Mouse (Mus musculus) left cerebral cortex, postnatal 25 days (tissue): Measurements from ENCODE around the gene Ddx54. TPM values are rescaled to one million over a fixed set of nuclear protein-coding genes. Genes with fewer than 3 reads are reported as not detected.

ENCODE experiments used
- DNase-seq, 2 experiments: peaks; one replicate each; pipeline ENCODE4 v3.0.0; 2022; ENCODE audit warnings: low spot score in 2 of 2, mixed read lengths in 1 of 2
- intact Hi-C: fragments of 180-260 bp; cut with DNase I; formaldehyde crosslinking; loops from one replicate; pipeline ENCODE4 v1.15.1; 2025
- total RNA-seq, 2 experiments: library from RNA; stranded (reverse); gene quantifications; 2 replicates each; pipeline ENCODE4 v1.2.3; 2021

Ddx54 gene
- total RNA-seq, 2 experiments from 2014 or later: 38.7 to 39.6 TPM

DNA sequence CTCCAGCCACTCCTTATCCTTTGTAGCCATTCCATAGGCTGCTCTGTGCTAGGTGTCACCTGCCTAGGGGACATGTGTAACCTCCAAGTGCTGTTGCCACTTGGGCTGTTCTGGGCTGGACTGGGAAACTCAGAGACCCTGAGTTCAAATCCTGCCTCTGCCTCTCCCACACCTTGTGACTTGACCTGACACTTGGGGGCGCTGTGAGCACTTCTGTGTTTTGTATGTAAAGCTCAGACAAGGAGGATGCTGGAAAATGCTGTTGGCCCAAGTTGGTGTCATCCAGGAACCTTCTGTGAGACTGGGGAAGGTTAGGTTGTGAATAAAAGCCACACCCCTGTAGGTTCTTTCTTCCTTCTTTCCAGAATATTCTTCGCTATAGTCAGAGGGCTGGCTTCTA lies 52.3 kb downstream of the Ddx54 start:
- DNase-seq: no peak
- intact Hi-C loops: no loop called here

DNA sequence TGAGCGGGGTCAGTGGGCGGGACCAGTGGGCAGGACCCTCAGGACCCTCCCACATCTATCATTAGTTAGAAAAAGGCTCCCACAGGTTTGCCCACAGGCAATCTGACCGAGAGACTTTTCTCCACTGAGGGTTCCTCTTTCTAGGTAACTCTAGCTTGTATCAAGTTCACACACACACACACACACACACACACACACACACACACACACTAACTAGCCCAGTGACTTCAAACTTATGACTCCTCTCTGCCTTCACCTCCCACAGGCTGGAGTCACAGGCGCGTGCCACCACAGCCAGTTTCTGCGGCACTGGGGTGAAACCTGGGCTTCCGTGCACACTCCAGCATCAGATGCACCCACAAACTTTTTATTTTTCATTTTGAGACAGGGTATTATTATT lies 56.2 kb downstream of the Ddx54 start:
- DNase-seq: no peak
- intact Hi-C loops: no loop called here

DNA sequence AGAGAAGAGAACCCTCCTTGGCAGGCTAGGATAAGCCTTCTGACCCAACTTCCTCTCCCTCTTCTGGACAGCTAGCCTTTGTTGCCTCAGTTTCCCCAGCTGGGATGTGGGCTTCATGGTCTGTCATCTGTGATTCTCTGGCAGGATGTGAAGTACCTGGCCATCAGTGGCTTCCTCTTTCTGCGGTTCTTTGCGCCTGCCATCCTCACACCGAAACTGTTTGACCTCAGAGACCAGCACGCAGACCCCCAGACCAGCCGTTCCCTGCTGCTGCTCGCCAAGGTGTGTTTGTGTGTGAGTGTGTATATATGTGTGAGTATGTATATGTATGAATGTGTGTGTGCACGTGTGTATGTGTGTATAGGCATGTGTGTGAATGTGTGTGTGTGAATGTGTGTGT lies 57.6 kb downstream of the Ddx54 start:
- intact Hi-C loops: loop anchor here (10.0 kb wide), 1 partner anchor 165 kb away; the partner anchor contains the start of gene Plbd2
- DNase-seq: no peak

DNA sequence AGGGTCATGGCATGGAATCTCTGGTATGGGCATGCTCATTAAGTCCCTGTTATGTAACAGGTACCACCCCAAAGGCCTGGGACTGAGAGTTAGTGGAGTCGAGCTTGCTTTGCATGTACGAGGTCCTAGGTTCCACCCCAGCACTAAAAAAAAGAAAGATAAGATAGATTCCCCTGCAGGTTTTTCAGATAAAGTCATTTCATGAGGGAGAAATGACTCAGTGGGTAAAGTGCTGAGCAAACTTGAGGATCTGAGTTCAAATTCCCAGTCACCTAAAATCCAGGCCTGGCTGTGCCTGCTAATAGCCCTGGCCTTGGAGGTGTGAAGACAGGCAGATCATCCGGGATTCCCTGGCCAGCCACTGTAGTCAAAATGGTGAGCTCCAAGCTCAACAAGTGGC lies 59.3 kb downstream of the Ddx54 start:
- DNase-seq: no peak
- intact Hi-C loops: loop anchor here (10.0 kb wide), 1 partner anchor 167 kb away; the partner anchor contains the start of gene Plbd2

DNA sequence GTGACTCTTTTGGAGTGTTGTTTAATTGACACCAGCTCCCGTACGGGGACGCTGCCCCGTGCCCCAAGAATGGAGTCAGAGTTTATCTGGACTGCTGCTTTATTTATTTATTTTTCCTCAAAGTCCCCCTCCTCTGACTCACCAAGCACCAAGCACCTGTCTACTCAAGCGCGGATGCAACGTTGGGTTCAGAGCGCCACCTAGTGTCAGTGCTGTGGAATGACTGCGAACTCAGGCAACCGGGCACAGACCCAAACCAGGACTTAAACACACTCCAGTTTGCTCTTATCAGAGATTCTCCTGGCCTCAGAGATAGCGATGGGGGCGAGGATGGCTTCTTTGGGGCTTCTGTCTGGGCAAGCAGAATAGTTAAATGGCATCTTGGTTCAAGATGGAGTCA lies 61.1 kb downstream of the Ddx54 start:
- intact Hi-C loops: loop anchor here (1.0 to 10.0 kb wide), 2 partner anchors 53 to 169 kb away; partner anchors contain the start of gene Plbd2
- DNase-seq: peak; percentile 65 to 82

DNA sequence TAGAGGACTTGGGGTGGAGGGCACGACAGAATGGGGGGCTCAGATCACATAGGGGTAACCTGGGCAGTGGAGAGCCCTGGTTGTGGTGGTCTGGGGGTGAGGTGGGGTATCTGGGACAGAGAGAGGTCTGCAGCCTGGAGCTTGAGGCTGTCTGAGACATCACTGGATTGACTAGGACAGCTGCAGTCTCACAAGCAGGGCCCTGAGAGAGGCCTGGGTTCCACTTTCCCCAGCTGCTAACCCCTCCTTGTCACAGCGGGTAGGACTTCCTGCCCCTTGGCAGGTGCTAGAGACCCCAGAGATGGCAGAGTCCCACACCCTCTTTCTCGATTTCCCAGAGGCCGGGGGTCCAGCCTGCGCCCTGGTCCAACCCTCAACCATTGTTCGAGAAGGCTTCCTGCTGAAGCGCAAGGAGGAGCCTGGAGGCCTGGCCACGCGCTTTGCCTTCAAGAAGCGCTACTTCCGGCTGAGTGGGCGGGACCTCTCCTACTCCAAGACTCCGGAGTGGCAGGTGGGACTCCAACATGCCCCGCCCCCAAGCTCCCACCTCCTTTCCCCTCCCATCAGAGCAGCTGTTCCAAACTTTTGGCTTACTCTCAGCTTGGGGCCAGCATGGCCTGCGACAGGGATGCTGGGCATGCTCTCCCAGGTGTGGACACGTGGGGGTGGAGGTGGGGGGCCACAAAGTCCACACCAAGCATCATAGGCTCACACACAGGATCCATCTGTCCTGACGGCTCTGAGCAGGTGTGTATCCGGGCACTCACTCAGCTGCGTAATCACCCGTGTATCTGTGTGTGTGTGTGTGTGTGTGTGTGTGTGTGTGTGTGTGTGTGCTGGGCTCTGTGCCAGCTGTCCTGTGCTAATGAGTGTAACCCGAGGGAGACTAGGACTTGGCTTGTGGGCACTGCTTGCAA lies 61.9 kb downstream of the Ddx54 start:
- no peak for DNase-seq
- intact Hi-C loops: loop anchor here (1.0 to 10.0 kb wide), 2 partner anchors 74 to 170 kb away; partner anchors contain the start of gene Plbd2

DNA sequence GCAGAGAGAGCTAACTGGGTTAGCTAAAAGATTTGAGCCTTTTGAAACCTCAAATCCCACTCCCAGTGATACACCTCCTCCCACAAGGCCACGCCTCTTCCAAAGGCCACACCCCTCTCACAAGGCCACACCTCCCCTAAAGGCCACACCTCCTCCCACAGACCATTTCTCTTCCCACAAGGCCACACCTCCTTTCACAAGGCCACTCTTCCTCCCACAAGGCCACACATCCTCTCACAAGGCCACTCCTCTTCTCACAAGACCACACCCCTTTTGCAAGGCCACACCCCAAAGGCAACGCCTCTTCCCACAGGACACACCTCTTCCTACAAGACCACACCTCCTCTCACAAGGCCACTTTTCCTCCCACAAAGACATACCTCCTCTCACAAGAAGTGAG lies 65.0 kb downstream of the Ddx54 start:
- DNase-seq: no peak
- intact Hi-C loops: loop anchor here (10.0 kb wide), 1 partner anchor 173 kb away; the partner anchor contains the start of gene Plbd2

Other genes with a start within 250 kb of the Ddx54 start
- gene Lhx5, start 181.0 kb upstream of the Ddx54 start, total RNA-seq: under 1 TPM; 0.21 to 0.25 TPM
- 1 to 10 TPM; 4.6 to 6.4 TPM for gene Sdsl, start 139.9 kb upstream of the Ddx54 start, total RNA-seq
- gene Sds, start 136.2 kb upstream of the Ddx54 start, total RNA-seq: under 1 TPM in 1 of 2 experiments, not detected in 1; 0.27 TPM
- 10 to 100 TPM; 56.9 to 58.9 TPM for gene Plbd2, start 109.1 kb upstream of the Ddx54 start, total RNA-seq
- 1 to 10 TPM; 5.9 to 6.0 TPM for gene Slc8b1, start 101.6 kb upstream of the Ddx54 start, total RNA-seq
- gene Tpcn1, start 24.1 kb upstream of the Ddx54 start, total RNA-seq: 10 to 100 TPM; 33.9 to 39.4 TPM
- under 1 TPM; 0.32 to 0.48 TPM for gene Iqcd, start 23.7 kb upstream of the Ddx54 start, total RNA-seq
- gene Rita1, start 150 bp upstream of the Ddx54 start, total RNA-seq: 10 to 100 TPM; 31.4 to 32.6 TPM
- gene Cfap73, start 21.5 kb downstream of the Ddx54 start, total RNA-seq: not detected
- 10 to 100 TPM; 81.0 to 82.3 TPM for gene Rasal1, start 36.1 kb downstream of the Ddx54 start, total RNA-seq
- gene Dtx1, start 99.2 kb downstream of the Ddx54 start, total RNA-seq: 10 to 100 TPM; 68.9 to 71.2 TPM
- gene Oas2, start 137.1 kb downstream of the Ddx54 start, total RNA-seq: under 1 TPM in 1 of 2 experiments, not detected in 1; 0.30 TPM
- not detected for gene Oas3, start 164.9 kb downstream of the Ddx54 start, total RNA-seq
- not detected for gene Oas1e, start 182.8 kb downstream of the Ddx54 start, total RNA-seq
- gene Oas1c, start 199.8 kb downstream of the Ddx54 start, total RNA-seq: under 1 TPM; 0.66 to 0.94 TPM
- gene Oas1f, start 234.6 kb downstream of the Ddx54 start, total RNA-seq: not detected
- not detected for gene Oas1h, start 248.7 kb downstream of the Ddx54 start, total RNA-seq